Mouse (Mus musculus) heart, adult 2 months (tissue): ENCODE results near the gene Ciz1.

Source experiments
- CTCF ChIP-seq: fragments of 200-600 bp; IDR thresholded peaks from 2 replicates; pipeline ENCODE4 v1.8.1; 2022; ENCODE audit warnings: antibody characterized with exemption, mild to moderate bottlenecking, moderate library complexity
- POLR2A ChIP-seq: fragments of 200-500 bp; IDR thresholded peaks from 2 replicates; pipeline ENCODE4 v1.6.1; 2011; ENCODE audit warnings: mild to moderate bottlenecking, low read depth, low read length, control low read depth; ENCODE audit not compliant: insufficient read depth

- TF ChIP-seq CTCF (no peak), POLR2A (no peak)
Observed at GRCm38 (mm10) chr2:32426141-32426540, 74.0 kb downstream of the Ciz1 start.
